Mouse (Mus musculus) kidney, postnatal 36 days (tissue): ENCODE data around the gene Iqce.

ENCODE experiments used
- DNase-seq, 2 experiments: peaks; one replicate each; pipeline ENCODE4 v3.0.0; 2021 to 2022; ENCODE audit warnings: mixed read lengths in 2 of 2

The Iqce gene

DNA sequence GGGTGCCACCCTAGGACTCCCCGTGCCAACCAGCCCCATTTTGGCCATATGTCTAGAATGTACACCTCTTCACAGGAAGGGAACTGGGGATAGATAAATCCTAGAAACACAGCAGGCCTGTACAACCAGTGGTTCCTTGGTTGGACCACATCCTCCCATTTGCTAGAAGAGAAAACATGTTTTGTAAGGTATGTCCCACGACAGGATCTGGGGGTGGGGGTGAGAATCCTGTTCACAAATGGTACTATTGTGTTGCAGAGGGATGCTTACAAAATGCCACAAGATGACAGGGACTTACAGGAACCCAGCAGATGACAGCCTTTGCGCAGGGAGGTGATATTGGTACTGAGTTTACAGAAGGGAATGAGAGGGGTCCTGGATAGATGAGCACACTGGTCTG, 64.2 kb downstream of the Iqce start:
- no peak for DNase-seq

DNA sequence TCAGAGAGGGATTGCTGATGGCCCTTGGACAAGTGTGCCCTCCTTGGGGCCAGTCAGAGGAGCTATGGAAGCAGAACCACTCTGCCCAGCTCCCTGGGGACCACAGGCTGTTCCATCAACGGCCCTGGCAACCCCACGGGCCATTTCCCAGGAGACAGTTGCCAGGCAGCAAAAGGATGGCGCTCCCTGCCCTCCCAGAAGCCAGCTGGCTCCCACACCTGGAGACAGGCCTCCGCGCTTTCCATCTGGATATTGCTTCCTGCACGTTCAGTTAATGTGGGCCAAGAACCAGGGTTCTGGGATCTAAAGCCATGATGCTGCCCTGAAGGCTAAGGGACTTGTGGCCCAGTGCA, 65.1 kb downstream of the Iqce start:
- peak in 1 of 2 experiments; percentile 35 for DNase-seq

DNA sequence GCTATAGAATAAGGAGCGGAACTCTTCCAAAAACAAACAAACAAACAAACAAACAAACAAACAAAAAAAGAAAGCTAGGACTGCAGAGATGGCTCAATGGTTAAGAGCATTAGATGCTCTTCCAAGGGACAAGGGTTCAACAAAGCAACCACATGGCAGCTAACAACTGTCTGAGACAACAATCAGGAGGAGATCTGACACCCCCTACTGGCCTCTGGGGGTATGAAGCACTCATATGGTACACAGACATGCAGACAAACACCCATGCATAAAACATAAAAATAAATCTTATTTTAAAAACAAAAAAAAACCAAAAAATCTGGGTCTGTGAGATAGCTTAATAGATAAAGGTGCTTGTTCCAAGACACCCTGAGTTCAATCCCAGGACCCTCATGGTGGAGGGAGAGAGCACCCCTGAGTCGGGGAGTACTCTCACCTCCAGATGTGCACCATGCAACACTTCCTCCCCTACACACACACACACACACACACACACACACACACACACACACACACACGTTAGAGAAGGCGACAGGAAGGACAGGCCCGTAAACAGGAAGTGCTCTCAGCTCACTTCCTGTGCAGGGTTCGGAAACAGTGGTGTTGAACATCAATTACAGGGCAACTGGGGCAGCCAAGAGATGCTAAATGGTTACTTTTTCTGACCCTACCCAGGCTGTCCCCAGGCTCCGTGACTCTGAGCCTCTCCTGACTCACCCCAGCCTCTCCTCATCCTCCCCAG, 65.7 kb downstream of the Iqce start:
- DNase-seq, result peak; percentile 56 to 62

DNA sequence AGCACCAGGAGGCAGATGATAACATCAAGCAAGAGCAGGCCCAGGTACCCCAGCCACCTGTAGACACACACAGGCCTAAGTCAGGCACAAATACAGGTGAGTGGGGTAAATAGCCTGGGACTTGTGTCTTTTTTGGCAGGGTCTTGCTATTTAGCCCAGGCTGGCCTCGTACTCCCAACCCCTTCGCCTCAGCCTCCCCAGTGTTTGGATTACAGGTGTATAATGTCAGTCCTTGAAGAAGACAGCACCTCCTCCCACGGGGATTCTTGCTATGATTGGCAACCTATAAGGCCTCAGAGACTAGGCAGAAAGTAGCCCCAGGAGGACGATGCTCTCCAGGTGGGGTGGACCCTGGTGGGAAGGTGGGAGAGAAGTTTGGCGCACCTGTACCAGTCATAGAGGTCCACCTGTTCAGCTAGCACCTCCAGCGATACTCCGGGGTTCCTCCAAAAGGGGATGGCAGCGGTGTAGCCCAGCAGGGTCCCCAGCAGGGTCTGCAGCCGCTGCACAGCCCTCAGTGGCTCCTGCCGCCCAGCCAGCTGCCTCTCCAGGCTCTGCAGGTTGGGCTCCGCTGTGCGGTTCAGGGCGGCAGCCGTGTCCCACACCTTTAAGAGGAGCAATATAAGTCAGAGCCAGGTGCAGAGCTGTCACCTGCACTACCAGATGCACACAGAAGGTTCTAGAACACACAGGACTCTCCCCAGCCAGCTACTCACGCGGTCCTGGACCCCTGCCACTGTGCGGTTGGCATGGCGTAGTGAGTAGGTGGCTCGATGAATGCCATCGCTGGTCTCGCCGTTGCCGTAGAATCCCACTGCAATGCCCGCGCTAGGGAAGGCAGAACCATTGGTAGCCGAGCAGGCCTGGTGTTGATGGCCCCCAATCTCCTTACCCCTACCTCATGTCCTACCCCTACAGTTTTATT, 67.1 kb downstream of the Iqce start:
- no peak for DNase-seq

DNA sequence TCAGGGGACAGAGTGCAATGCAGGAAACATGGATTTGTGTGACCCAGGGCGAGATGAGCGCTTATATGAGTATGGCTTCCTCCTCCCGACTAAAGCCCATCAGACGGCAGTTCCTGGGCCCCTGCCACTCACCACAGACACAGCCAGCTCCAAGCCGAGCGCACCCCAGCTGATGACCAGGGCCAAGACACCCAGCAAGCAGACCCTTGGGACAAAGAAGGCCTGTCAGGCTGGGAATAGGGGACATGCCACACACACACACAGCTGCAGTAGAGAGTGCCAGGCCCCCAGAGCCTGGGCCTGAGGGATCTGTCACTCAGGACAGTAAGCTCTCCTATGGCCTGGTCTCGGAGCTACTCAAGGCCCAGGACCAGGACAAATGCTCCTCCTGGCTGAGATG, 68.7 kb downstream of the Iqce start:
- no peak for DNase-seq

DNA sequence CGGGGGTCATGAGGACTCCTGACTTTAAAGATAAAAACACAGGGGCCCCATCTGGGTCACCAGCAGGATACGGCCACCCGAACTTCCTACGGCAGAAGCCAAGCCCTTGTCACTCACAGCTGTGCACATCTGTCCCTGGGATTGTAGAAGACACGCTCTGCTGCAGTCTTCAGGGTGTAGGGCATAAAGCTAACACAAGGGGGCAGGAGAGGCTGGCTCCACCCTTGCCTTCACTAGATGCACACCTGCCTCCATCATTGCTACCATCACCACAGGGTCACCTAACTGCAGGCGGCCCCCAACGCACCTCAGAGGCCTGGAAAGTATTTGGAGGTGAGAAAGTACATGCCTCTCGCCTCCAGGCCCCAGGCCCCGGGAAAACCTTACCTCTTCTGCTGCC, 73.2 kb downstream of the Iqce start:
- peak in 1 of 2 experiments; percentile 59 for DNase-seq

DNA sequence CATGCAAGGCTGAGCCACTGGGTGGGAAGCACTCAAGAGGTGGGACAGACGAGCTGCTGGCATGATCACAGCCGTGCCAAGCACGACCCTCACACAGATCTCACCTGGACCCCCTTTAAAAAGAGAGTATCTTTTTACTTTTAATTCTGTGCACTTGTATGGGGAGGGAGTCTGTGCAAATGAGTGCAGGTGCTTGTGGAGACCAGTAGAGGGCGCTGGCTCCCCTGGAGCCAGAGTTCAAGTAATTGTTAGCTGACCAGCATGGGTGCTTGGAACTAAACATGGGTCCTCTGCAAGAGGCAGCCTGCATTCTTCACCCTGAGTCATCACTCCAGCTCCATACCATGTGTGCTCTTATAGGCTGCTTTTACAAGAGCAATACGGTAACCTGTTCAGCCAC, 74.6 kb downstream of the Iqce start:
- DNase-seq, result no peak

DNA sequence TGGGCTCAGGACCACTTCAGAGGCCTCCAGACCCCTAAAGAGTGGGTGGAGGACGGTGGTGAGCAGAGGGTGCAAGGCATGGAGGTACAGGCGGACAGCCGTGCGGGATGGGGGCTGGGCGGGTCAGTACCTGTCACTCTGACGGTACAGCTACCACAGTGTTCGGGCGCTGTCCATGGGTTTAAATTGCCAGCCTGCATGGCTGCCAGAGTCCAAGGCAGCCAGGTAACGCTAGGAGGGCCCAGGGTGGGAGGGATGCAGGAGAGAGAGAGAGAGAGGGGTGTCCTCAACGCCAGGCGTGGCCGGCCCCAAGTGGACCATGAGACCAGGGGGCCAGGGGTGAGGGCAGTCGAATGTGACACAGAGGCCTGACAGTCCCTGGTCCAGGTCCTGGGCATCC, 77.2 kb downstream of the Iqce start:
- DNase-seq, result no peak

DNA sequence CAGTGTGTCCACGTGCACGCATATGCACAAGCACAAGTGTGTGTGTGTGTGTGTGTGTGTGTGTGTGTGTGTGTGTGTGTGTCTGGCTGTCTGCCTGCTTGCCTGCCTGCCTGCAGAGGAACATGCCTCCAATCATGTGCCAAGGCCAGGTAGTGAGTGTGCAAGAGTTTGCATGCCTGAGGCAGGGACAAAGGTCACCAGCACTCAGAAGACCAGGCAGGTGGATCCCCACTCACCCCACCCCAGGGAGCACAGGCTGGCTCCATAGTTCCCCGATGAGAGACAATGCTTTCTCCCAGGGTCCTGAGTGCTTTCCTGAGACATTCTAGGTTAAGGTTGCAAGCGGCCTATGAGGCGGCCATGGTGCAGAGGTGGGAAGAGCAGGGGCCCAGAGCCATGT, 77.9 kb downstream of the Iqce start:
- DNase-seq, result no peak

DNA sequence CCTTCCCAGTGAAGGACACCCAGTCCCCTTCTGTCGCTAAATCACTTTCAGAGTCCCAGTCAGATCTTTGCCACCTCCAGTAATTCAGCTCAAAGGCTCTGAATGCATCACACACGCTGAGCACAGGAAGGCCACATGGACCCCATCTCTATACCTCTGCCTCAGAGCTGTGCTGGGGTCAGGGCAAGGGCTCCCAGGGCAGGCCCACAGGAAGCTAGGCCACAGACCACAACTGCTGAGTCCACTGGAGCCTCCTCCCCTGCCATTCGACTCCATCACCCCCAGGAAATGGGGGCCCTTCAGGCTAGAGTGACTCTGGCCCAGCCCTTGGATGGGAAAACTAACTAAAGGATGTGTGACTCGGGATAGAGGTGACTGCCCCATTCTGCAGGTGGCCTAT, 78.4 kb downstream of the Iqce start:
- no peak for DNase-seq

DNA sequence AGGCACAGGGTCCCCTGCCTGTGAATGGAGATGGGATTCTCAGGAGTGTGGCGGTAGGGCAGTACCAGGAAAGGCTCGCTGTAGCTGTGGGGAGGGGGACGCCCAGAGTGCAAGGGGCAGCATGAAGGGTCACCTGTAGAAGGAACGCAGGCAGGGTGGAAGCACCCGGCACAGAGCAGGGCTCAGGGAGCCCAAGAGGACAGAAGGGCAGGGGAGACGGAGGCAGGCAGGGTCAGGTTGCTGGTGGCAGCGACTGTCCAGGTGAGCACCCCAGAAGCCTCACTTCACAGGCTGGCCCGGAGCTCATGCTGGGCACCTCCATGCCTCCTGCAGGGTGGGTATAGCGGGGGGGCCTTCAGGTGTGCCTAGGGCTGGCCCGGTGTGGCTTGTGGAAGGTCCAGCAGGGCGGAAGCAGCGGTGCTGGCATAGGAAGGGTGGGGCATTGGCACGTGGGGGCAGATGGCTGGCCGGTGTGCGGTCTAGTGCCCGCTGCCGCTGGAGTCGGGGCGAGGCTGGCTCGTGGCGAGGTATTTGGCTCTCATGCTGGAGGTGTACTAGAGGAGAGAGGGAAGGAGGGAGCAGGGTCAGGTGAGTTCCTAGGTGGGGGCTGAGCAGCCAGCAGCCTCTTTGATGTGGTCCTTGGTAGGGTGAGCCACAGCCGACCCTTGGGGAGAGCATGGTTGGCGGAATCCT, 79.1 kb downstream of the Iqce start:
- DNase-seq, result no peak

DNA sequence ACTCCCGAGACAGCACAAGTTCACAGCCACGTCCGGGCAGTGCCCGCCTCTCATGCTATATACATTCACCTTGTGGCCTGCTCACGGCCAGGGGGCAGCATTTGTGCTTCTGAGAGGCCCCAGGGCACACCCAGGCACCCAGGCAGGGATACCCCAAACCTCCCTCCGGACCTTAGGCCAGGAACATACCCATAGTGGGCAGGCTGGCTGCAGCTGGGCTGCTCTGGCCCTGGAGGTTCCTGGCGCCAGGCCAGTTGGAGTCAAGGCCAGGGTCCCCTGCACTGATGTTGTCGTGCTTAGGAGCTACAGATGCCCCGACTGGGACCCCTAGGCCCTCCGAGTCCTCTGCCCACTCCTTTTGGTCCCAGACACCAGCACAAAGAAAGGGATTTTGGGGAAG, 80.7 kb downstream of the Iqce start:
- no peak for DNase-seq

DNA sequence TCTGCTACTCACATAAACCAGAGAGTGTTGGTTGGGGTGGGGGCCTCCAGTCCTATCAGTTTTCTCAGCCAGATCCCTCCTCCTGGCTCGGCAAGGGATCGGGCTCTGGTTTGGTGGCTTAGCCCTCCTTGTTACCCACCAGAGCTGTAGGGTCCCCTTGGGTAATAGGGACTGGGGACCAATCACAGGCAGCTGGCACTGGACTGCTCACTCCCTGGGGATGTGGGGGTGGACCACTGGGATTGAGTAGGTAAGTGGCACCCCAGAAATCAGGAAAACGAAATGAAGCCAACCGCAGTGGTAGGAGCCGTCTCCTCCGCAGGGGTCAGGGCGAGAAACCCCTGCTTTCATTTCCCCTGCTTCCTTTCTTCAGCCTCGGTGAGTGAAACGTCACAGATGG, 81.1 kb downstream of the Iqce start:
- DNase-seq, result no peak

DNA sequence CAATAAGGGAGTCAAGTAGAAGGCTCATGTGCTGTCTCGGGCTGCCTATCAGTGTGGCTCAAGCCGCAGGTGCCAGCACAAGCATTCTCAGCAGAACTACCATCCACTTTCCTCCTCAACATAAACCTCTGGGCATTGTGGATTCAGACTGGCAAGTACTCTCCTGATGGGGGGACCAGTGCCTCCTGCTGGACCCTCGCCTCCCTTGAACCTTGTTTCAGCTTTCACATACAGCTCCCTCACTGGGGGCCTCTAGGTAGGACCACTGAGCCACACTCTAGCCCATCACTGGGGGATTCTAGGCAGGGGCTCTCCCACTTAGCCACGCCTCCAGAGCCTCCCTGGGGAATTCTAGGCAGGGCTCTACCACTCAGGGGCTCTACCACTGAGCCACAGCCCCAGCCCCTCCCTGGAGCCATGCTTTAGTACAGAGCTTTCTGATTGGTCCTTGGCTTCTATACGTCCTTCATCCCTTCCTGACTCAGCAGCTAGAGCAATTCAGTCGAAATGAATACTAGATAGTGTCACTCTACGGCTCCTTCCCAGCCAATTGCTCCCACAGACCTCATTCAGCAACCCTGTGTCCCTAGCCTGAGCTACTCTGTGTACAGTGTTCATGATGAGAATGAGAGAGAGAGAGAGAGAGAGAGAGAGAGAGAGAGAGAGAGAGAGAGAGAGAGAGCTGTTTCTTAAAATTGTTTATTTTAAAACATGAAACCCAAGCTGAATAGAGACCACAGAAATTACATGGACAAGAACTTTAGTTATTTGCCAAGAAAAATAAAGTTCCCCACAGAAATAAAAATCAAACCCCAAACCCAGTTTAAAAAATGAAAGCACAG, 82.1 kb downstream of the Iqce start:
- no peak for DNase-seq

DNA sequence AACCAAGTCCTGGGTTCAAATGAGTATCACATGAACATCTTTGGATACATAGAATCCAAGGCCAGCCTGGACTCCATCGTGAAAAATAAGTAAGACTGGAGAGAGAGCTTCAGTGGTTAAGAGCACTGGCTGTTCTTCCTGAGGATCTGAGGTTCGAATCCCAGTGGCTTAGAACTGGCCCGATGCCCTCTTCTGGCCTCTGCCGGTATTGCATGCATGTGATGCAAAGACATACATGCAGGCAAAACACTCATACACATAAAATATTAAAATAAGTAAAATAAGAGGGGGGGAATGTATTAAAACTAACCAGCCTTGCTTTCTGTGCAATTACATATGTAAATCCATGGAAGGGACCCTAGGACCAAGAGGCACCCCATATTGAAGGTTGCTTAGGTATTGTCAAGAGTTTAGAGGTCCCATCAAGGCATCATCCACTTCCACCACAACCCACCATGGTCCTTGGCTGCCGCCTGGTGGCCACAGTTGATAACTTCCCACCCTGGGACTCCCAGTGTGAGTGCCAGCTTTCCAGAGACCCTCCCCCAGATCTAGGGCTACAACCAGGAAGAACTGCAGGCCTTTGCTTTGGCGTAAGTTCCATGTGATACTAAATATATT, 82.9 kb downstream of the Iqce start:
- peak; percentile 61 to 88 for DNase-seq

DNA sequence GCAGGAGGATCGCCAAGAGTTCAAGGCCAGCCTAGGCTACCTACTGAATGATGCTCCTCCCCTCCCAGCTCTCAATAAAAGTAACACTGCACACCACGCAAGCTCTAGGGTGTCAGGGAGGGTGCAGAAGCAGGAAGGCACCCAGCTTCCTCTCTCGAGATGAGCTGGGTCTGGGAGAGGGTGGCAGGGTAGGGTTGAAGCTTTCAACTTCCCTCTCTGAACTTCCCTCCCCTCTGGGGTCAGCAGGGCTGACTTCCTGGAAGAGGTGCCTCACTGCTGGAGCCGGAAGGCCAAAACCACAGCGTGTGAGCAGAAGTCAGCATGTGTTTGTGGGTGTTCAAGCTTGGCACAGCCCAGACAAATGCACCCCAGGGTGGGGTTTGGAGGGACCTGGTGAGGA, 84.5 kb downstream of the Iqce start:
- DNase-seq, result peak in 1 of 2 experiments; percentile 51

DNA sequence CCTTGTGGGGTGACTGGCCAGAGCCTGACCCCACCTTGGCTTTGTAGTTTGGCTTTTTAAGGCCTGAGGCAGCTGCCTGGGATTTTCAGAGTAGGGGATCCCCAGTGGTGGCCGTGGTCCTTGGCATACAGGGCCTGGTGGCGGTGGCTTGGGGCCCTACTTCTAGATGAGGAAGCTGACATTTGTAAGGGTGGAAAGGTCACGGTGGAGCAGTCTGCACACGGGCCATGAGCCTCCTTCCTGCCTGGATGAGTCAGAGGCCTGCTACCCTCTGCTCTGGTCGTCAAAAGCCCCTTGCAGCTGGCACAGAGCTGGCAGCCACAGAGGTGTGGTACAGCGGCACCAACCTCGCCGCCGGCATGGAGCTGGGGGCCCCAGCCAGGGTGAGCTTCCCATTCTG, 85.5 kb downstream of the Iqce start:
- peak in 1 of 2 experiments; percentile 34 for DNase-seq

DNA sequence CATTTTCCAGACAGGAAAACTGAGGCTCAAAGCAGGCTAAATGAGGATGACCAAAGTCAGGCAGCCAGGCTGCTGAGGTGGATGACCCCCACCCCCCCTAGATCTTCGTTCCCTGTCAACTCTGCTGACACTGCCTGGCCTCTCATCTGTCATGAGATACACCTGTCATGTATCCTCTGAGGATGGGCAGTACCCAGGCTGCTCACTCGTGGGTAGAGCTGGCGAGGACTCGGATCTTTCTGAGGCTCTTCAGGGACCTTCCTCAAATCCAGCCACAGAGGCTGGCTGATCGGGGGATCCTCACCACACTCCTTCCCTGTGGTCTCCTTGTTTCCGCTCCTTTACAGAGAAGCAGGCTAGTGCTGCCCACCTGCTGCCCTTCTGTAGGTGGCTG, 86.1 kb downstream of the Iqce start:
- DNase-seq, result no peak

DNA sequence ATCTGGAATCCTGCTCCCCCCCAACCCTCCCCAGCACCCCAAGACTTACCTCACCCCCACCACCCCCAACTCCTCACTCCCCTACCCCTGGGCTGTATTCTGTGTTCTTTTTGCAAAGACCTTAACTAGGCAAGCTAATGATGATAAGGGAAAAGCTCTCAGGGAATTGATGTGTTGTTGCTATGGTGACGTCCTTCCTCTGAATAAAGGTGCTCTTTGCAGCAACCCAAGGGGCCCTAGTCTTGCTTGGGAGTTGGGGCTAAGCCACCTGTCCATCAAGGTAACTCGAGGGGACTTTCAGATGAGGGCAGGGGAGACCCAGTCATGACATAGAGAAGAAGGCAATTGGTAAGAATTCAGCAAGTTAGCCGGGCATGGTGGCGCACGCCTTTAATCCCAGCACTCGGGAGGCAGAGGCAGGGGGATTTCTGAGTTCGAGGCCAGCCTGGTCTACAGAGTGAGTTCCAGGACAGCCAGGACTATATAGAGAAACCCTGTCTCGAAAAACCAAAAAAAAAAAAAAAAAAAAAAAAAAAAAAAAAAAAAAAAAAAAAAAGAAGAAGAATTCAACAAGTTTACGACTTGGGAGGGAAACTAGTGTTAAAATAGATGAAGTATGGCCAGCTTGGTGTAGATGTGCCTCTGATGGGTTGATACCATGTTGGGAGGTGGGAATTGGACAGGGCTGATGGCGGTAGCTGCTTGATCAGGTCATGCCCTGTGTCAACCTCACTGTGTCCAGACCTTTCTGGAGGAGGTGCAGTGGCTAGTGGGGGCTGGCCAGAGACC, 86.7 kb downstream of the Iqce start:
- no peak for DNase-seq

DNA sequence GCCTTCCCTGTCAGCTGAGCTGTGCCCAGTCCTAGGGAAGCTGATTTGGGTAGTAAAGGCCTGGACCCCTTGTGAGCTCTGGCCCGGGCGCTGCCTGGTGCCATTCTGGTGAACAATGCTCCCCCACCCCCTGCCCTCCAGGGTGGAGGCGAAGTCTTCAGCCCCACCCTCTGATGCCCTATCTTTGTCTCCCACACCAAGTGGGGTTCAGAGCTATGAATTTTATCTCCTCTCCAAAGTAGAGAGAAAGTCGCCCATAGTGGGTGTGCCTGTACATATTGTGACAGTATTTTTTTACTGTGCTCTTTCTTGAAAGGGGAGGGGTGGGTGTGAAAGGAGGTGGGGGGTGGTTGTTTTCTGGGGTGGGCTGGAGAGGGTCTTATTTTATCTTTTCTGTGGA, 87.3 kb downstream of the Iqce start:
- DNase-seq, result no peak

DNA sequence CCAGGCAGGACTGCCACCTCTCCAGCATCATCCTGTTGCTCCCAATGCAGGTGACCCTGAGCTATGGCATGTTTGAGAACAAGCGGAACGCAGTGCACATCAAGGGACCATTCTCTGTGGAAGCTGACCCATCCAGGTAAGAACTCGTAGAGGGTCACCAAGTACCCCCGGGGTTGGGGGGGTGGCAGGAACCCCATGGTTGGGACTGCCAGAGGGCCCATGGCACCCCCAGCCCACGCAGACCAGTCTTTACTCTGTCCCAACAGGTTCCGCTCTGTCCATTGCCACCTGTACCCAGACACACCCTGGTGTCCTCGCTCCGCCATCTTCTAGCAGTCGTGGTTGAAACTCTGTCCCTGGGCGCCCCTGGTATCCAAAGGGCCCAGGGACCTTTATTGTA, 88.0 kb downstream of the Iqce start:
- DNase-seq, result no peak
